Mouse (Mus musculus): Measurements from ENCODE around the gene Fstl3. TPM values are rescaled to one million over a fixed set of nuclear protein-coding genes. Genes with fewer than 3 reads are reported as not detected.
A peak's percentile ranks its signal among the peaks of the same experiment; 100 is the strongest.

Fstl3 gene
- total RNA-seq, 1 experiment from 2014 or later = 1.0 TPM

- no peak for ATAC-seq (ENCODE audit: extremely low read depth, insufficient number of reproducible peaks, low FRiP score, poor library complexity, severe bottlenecking)
Observed at GRCm38 (mm10) chr10:79803716-79804323, 26.7 kb downstream of the Fstl3 start.

- ATAC-seq (ENCODE audit: extremely low read depth, insufficient number of reproducible peaks, low FRiP score, poor library complexity, severe bottlenecking) = no peak
Observed at GRCm38 (mm10) chr10:79805636-79806035, 28.6 kb downstream of the Fstl3 start.

- no peak for ATAC-seq (ENCODE audit: extremely low read depth, insufficient number of reproducible peaks, low FRiP score, poor library complexity, severe bottlenecking)
Observed at GRCm38 (mm10) chr10:79806331-79806730, 29.3 kb downstream of the Fstl3 start.

- ATAC-seq (ENCODE audit: extremely low read depth, insufficient number of reproducible peaks, low FRiP score, poor library complexity, severe bottlenecking) = no peak
Observed at GRCm38 (mm10) chr10:79806972-79807371, 29.9 kb downstream of the Fstl3 start.

DNA sequence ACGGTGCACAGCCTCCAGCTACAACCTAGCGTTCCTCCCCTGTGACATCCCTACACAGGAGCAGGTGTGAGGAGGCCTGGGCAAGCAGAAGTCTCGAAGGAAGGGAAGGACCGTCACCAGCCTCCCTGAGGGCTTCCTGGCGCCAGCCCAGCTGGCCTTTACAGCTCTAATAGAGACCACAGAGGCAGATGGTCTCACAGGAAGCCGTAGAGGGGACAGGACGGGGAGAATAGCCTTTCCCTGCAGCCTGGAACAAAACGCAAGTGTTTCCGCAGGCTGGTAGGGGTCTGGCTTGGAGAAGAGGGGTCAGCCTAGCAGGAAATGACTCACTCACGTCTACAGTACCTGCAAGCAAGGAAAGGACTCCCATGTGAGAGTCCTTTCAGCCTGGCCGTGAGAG lies 30.8 kb downstream of the Fstl3 start:
- no peak for ATAC-seq (ENCODE audit: extremely low read depth, insufficient number of reproducible peaks, low FRiP score, poor library complexity, severe bottlenecking)

DNA sequence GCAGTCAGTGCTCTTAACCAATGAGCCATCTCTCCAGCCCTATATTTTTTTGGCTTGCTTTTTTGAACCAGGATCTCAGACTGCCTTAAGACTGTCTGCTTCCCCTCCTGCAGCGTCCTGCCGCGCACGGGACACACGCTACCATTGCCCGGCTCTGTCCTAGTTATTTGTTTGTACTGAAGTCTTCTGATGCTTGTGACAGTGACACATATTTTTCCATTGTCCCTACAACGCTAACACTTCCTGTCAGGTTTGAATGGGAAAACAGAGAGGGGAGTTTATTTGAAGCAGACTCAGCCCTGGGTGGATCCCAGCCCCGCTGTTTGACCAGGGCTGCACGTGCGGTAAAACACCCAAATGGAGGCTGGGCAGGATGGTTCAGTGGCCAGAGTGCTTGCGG lies 31.7 kb downstream of the Fstl3 start:
- no peak for ATAC-seq (ENCODE audit: extremely low read depth, insufficient number of reproducible peaks, low FRiP score, poor library complexity, severe bottlenecking)

DNA sequence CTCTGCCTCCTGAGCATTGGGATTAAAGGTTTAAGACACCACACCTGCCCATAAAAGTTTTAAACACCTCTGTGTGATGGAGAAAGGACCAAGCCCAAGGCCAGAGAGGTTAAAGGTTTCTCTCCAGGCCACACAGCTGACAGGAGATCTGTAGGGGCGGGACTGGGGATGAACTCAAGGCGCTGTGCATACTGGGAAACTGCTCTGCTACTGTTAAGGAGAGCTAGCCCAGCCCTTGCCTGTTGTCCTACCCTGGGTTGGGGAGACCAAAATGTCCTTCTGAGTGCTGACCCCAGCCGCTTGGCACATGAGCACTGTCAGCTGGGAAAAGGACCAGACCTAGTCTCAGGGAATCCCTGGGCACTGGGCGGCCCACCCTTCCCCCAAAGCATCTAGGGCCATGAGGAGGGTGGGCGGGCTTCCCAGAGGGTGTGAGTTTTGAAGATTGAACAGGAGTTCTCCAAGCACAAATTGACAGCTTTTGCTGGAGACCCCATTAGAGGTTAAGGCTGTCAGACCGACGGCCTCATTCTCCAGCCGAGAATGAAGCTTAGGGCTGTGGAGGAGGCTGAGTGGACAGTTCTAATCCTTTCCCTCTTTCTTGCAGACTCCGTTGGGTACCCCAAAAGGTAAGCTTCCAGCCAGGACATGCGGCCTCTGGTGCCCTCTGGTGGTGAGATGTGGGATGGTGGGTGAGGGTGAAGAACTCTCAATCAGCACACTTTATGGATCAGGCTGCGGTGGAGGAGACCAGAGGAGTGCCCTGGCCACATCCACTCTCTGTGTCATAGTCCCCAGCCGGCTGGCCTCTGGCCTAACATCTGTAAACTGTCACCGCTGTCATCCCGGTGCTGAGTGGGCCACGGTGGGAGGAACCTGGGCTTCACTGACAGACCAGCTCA lies 34.9 kb downstream of the Fstl3 start:
- ATAC-seq (ENCODE audit: extremely low read depth, insufficient number of reproducible peaks, low FRiP score, poor library complexity, severe bottlenecking) = peak; percentile 84

DNA sequence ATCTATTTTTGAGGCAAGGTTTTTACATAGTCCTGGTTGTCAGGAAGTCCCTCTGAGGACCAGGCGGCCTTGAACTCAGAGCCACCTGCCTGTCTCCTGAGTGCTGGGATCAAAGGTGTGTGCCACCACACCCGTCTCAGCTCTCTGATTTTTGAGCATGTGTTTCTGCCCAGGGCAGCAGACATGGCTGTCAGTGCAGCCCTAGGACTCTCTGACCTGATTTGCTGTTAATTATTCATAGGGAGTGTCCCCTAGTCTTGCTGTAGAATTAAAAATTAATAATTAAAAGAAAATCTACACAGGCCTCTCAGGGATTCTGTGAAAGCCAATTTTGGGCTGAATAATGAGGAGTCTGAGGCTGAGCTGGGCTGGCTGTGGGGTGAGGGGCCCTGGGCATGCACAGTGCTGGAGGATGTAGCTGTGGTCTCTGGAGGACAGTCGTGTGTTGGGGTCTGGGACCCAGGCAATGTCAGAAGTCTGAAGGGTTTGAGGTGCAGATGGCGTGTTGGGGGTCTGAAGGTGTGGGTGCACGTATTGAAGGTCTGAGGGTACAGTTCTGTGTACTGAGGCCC lies 37.3 kb downstream of the Fstl3 start:
- ATAC-seq (ENCODE audit: extremely low read depth, insufficient number of reproducible peaks, low FRiP score, poor library complexity, severe bottlenecking) = no peak

- no peak for ATAC-seq (ENCODE audit: extremely low read depth, insufficient number of reproducible peaks, low FRiP score, poor library complexity, severe bottlenecking)
Observed at GRCm38 (mm10) chr10:79815671-79816494, 38.8 kb downstream of the Fstl3 start.

DNA sequence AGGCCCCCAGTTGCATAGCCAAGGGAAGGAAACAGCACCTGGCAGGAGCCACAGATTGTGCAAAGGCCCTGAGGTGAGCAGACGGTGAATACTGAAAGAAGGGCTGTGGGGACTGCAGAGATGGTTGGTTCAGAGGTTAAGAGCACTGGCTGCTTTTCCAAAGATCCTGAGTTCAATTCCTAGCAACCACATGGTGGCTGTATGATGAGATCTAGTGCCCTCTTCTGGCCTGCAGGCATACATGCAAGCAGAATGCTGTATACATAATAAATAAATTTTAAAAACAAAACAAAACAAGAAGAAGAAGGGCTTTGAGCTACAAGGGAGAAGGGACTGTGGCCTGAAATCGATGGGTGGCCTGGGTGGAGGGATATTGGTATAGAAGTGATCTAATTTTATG lies 40.0 kb downstream of the Fstl3 start:
- no peak for ATAC-seq (ENCODE audit: extremely low read depth, insufficient number of reproducible peaks, low FRiP score, poor library complexity, severe bottlenecking)

DNA sequence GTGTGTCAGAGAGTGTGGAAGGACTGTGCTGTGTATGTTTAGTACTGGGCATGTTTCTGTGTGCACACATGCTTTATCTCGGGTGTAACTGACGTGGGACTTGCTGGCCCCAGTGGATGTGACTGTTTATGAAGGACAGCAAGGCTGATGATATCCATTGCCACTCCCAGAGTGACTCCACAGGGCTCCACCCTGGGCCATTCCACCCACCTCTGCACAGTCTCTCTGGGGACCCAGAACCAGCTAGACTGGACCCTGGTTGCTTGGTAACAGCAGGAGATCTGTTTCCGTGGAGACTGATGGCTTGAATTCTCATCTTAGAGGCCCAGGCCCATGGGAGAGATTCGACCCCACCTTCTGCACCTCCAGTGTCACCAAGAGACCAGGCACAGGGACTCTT lies 41.2 kb downstream of the Fstl3 start:
- no peak for ATAC-seq (ENCODE audit: extremely low read depth, insufficient number of reproducible peaks, low FRiP score, poor library complexity, severe bottlenecking)

GRCm38 (mm10) chr10:79819606-79820005 lies 42.5 kb downstream of the Fstl3 start:
- ATAC-seq (ENCODE audit: extremely low read depth, insufficient number of reproducible peaks, low FRiP score, poor library complexity, severe bottlenecking) = no peak

- no peak for ATAC-seq (ENCODE audit: extremely low read depth, insufficient number of reproducible peaks, low FRiP score, poor library complexity, severe bottlenecking)
Observed at GRCm38 (mm10) chr10:79820277-79820676, 43.2 kb downstream of the Fstl3 start.

GRCm38 (mm10) chr10:79820782-79821181 lies 43.7 kb downstream of the Fstl3 start, which contains the start of gene Misp:
TSS of gene Misp (plus strand) at chr10:79820989.
- no peak for ATAC-seq (ENCODE audit: extremely low read depth, insufficient number of reproducible peaks, low FRiP score, poor library complexity, severe bottlenecking)

DNA sequence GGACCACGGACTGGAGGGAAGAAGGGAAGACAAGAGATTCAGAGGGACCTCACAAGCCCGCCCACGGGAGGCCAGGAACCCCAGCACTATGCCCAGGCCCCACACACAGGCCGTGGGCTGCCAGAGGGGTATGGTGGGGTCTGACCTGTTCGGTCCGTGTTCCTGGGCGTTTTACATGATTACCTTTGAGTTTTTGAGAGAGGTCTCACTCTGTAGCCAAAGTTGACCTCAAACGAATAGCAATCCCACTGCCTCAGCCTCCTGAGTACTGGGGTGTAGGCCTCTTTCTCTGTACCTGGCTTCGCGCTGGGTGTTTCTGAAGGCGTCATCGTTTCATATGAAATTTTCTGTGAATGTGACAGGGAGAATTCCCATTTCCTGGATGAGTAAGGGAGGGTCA lies 44.7 kb downstream of the Fstl3 start:
- no peak for ATAC-seq (ENCODE audit: extremely low read depth, insufficient number of reproducible peaks, low FRiP score, poor library complexity, severe bottlenecking)

- ATAC-seq (ENCODE audit: extremely low read depth, insufficient number of reproducible peaks, low FRiP score, poor library complexity, severe bottlenecking) = no peak
Observed at GRCm38 (mm10) chr10:79822372-79822771, 45.3 kb downstream of the Fstl3 start.

DNA sequence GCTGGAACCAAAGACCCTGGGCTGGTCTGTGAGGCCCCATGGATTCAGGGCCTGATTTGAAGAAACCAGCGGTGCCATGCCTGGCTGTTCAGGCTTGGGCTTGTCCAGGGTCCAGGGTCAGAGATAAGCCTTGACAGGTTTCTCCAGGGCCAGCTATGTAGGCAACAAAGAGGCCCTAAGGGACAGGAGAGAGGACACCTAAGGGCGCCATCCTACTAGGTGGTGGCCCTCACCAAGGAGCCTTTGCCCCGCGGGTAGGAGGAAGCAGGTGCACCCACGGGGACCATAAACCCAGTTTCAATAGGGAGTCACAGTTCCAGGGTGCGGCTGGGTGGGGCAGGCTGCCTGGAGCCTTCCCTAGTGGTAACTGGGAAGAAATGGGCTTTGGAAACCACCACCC lies 45.9 kb downstream of the Fstl3 start:
- ATAC-seq (ENCODE audit: extremely low read depth, insufficient number of reproducible peaks, low FRiP score, poor library complexity, severe bottlenecking) = no peak

DNA sequence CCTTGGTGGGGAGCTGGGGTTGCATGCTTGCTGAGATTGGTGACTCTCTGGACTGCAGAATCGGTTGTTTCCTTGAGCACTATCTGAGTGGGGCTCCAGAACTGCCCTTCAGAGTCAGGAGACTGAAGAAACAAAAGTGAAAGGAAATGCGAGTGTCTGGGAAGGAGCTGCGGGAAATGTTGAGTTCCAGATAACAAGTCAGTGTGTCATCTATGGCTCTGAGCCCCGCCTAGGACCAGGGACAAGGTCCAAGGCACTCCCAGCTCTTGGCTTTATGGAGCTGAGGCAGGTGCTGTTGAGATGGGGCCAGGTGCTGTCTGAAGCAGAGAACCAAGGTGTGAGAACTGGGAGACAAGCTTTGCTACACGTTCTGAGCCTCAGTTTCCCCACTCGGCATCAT lies 47.3 kb downstream of the Fstl3 start:
- ATAC-seq (ENCODE audit: extremely low read depth, insufficient number of reproducible peaks, low FRiP score, poor library complexity, severe bottlenecking) = no peak

GRCm38 (mm10) chr10:79831583-79831982 lies 54.5 kb downstream of the Fstl3 start:
- no peak for ATAC-seq (ENCODE audit: extremely low read depth, insufficient number of reproducible peaks, low FRiP score, poor library complexity, severe bottlenecking)

Measured in neutrophil, adult 5-6 weeks (primary cell).